Mouse (Mus musculus): ENCODE measurements at regions not wholly inside any gene's neighbourhood (a gene's known extent, or its start where the extent isn't known, plus 50 kb on each side); places are given as distances from the start of the nearest gene placed in this dataset.

GRCm38 (mm10) chr16:71197523-71197922 is 883.8 kb downstream of the Gbe1 start:
- DNase-seq: no peak

DNA sequence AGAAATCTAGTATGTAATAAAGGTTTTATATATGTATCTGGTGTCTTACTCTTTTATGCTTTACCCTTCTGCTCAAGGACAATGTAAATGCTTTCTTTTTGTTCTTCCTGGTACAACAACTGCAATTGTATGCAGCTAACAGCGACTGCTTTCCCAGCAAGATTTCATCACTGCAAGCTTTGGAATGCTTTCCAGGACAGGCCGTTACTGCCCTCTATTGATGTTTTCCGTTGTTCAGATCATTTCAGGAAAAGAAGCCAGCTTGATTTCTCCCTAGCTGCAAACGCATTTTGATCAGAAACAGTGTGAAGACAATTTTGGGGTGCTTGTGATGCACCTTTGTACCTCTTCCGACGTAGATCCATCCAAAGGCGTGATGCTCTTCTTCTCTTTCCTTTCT is 895.1 kb downstream of the Gbe1 start:
- no peak for DNase-seq

DNA sequence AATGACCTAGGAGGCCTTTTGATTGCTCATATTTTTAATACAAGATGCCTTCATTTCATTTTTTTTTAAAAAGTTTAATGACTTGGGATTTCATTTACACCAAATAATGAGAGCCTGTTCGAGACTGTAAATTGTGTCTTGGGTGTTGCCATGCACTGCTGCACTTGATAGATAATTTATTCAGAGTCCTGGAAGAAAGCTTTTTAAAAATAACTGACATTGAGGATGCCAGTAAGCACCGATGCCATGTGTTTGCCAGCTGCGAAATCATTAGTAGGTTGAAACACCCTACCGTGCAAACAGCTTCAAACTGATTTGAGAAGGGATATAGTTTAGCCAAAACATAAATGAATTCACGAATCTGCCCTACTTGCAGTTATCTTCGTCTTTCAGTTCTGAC is 910.7 kb downstream of the Gbe1 start:
- no peak for DNase-seq

- DNase-seq: no peak
Measured at GRCm38 (mm10) chr16:71230104-71230653, 916.4 kb downstream of the Gbe1 start.

GRCm38 (mm10) chr16:71243065-71243464 is 929.3 kb downstream of the Gbe1 start:
- no peak for DNase-seq

GRCm38 (mm10) chr16:71243480-71243879 is 929.7 kb downstream of the Gbe1 start:
- no peak for DNase-seq

DNA sequence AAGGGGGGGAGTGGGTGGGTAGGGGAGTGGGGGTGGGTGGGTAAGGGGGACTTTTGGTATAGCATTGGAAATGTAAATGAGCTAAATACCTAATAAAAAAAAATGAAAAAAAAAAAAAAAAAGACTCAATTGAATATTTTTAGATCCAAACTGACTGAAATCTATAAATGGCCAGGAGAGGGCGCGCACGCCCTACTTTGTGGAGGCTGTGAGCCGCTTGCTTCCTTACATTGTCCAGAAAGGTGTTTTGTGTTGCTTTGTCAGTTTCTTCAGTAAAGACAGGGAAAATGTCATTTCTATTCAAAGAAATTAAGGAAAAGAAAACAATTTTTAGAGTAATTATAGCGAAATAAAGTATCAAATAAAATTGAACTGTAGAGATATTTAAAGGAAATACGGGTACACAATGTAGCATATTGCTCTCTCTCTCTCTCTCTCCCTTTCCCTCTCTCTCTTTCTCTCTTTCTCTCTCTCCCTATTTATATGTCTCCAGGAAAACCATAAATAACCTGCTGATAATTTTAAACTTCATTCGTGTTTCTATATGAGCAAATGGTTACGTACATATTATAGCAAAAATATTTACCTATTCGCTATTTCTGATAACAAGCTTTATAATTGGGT is 933.9 kb downstream of the Gbe1 start:
- peak; percentile 39 for DNase-seq

- no peak for DNase-seq
Measured at GRCm38 (mm10) chr16:71255740-71256139, 942.0 kb downstream of the Gbe1 start.

GRCm38 (mm10) chr16:71256175-71256574 is 942.4 kb downstream of the Gbe1 start:
- DNase-seq: no peak

DNA sequence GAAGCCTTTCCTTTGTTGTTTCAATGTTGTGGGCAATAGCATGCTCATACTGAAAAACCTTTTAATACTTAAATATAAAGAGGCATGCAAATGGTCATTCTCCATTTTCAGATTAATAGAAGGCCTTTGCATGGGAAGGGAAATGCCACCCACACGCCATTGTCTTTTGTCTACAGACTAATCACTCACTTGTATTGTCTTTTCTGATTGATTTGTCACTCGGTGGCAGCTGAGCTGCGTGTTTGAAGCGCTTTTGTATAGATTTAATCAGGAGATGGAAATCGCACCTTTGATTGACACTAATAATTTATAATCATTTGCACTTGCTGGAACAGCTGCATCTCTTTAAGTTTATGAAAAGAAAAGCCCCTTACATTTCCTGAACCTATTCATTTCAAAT is 953.4 kb downstream of the Gbe1 start:
- DNase-seq: no peak
